Mouse (Mus musculus) left cerebral cortex, adult 2 months (tissue): ENCODE measurements around the gene Sox5. TPM values are rescaled to one million over a fixed set of nuclear protein-coding genes. Genes with fewer than 3 reads are reported as not detected.

Experiments
- DNase-seq, 2 experiments: peaks; one replicate each; pipeline ENCODE4 v3.0.0; 2021 to 2022; ENCODE audit warnings: low spot score in 2 of 2, mixed read lengths in 1 of 2; ENCODE audit errors: extremely low spot score in 1 of 2
- H3K27ac ChIP-seq: fragments of 200-600 bp; 2 replicates; pipeline ENCODE4 v1.8.1; 2022
- H3K4me3 ChIP-seq: fragments of 200-600 bp; 2 replicates; pipeline ENCODE4 v1.8.1; 2022
- CTCF ChIP-seq: fragments of 200-600 bp; IDR thresholded peaks from 2 replicates; pipeline ENCODE4 v1.8.1; 2022; ENCODE audit warnings: antibody characterized with exemption, mild to moderate bottlenecking, moderate library complexity
- intact Hi-C: fragments of 180-260 bp; cut with DNase I; formaldehyde crosslinking; loops from one replicate; pipeline ENCODE4 v1.15.1; 2025
- total RNA-seq, 2 experiments: library from RNA; stranded (reverse); gene quantifications; 2 replicates each; pipeline ENCODE4 v1.2.3; 2021

Gene Sox5
- total RNA-seq, 2 experiments from 2014 or later: 61.5 to 63.3 TPM

DNA sequence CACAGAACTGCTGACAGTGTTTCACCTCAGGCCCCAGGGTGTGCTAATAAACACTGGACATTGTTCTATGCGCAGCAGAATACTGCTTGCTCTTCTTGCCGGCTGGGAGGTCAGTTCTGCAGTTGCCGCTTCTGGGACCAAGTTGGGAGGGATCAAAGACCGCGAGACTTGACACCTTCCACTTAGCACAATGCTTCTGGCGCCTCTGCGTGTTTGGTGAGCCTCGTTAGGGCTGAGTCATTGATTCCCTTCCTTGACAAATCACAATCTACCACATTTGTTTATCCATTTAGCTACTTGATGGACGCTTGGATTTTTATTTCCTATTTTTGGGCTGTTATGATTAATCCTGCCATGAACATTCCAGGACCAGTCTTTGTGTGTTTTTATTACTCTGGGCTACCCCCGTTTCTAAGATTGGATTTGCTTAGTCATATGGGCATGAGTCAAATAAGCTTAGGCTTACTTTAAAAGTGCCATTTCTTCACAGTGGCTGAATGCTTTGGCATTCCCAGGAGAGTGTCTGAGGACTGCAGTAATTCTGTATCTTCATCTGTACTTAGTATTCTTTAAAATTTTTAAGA lies 865.5 kb downstream of the Sox5 start:
- no peak for DNase-seq
- intact Hi-C loops: no loop called here
- Histone ChIP-seq H3K27ac (no peak overlapping the region), H3K4me3 (no peak overlapping the region)
- TF ChIP-seq CTCF: no peak

DNA sequence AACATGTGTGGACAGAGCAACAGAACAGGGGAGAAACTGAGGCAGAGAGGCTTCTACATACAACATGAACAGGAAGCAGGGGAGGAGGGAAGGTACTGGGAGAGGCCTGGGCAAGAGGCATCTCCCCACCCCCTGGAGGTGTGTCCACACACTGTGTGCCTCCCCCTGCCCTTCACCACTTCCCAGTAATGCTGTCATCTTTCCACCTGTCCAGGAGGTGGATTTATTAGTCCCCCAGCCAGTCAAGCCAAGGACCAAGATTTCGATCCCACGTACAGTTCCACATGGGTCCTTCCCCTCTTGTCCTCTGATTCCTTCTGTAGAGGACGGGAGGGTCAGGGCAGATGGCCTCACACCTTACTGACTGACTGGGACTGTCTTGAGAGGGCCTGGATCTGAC lies 866.1 kb downstream of the Sox5 start:
- TF ChIP-seq CTCF: no peak
- intact Hi-C loops: no loop called here
- Histone ChIP-seq H3K4me3 (no peak overlapping the region), H3K27ac (no peak overlapping the region)
- no peak for DNase-seq

DNA sequence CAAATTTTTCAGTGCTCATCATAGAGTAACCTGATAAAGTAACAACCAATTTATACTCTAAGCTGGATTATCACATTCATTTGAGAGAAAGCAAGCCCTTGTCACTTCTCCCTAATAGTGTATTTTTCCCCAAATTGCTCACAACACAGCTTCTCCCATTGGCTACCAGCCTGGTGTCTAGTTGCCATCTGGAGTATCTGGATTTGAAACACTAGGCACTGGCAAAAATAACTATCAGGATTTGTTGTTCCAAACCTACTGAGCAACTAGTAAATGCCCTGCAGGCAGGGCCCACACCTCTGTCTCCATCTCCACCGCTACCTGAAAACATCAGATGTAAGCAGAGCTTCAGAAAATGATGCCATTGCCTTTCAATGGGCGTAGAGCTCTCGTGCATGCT lies 869.5 kb downstream of the Sox5 start:
- no peak overlapping the region for H3K27ac ChIP-seq
- DNase-seq: no peak
- no peak overlapping the region for H3K4me3 ChIP-seq
- intact Hi-C loops: no loop called here
- no peak for TF ChIP-seq CTCF

DNA sequence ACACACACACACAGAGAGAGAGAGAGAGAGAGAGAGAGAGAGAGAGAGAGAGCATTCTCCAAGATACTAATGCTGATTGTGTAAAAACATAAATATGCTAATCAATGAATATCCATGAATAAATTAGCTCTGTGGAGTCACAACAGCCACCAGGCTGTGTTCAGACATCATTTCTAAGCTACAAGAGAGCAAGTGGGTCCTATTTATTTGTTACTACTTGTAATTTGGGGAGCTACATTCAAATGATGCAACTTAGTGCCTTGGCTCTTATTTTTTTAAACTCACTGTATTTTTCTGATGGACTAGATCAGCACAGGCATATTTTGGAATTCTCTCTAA lies 877.1 kb downstream of the Sox5 start:
- no peak for TF ChIP-seq CTCF
- Histone ChIP-seq H3K27ac (no peak overlapping the region), H3K4me3 (no peak overlapping the region)
- DNase-seq: no peak
- intact Hi-C loops: no loop called here

DNA sequence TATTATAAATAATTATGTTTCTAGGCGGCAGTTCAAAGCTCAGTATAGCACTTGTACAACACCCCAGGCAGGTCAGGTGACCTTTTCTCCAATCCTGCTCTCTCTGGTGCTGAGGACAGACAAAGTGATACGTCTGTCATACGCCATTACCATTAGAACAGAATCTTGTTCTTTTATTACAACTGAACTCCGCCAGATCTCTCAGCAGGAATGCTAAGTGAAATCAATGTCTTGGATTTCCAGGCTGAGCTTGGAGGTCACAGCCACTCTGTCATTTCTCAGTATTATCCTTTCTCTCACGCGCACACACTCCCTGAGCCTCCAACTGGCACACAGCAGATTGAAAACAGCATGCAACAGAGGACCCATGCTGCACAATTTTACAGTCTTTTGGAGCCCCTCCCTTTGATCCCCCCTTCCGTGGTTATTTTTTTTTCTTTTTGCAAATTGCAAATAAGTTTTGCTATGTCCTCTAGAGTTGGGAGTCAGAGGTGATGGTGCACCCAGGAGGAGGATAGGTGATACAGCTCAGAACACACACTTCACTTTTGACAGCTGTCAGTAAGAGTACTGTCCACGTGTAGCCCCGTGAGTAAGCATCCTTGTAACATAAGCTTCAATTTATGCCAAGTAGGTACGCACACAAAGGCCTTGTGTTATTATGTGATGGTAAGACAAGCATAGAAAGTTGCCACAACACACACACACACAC lies 877.6 kb downstream of the Sox5 start:
- intact Hi-C loops: no loop called here
- DNase-seq: no peak
- TF ChIP-seq CTCF: no peak
- no peak overlapping the region for H3K4me3 ChIP-seq
- H3K27ac ChIP-seq: no peak overlapping the region

DNA sequence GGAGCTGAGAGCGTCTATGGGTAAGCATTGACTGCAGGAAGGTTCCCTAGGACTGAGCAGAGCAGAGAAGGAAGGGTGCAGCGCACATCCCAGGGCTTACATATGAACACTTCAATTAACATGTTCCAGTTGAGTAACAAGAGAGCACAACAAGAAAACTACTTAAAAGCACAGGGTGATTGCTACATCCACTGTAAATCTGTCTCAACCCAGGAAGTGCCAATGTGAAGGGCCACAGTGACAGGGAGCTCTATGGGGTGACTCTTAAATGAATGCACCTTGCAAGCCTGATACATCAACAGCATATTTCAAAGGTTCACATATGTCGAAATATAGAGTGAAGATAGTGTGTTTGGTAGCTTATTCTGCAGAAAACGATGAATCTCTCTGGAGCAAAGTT lies 880.9 kb downstream of the Sox5 start:
- TF ChIP-seq CTCF: no peak
- no peak overlapping the region for H3K27ac ChIP-seq
- intact Hi-C loops: no loop called here
- DNase-seq: no peak
- H3K4me3 ChIP-seq: no peak overlapping the region

DNA sequence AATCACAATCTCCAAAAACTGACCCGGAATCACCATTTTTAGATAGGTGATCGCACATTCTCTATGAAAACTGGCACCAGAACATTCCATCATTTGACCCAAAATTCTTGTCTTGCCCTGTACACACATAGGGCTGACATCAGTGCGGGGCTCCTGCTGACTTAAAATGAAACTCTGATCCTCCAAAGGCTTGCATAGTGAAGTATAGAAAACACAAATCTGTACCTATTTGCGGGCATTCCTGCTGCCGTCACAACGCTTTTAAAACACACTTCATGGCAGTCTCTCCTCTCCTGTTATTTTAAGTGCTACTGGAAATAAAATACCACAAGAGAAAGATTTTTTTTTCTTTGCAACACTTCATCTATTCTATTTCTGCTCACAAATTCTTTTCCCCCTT lies 886.7 kb downstream of the Sox5 start:
- no peak overlapping the region for H3K4me3 ChIP-seq
- intact Hi-C loops: no loop called here
- H3K27ac ChIP-seq: no peak overlapping the region
- DNase-seq: no peak
- no peak for TF ChIP-seq CTCF

DNA sequence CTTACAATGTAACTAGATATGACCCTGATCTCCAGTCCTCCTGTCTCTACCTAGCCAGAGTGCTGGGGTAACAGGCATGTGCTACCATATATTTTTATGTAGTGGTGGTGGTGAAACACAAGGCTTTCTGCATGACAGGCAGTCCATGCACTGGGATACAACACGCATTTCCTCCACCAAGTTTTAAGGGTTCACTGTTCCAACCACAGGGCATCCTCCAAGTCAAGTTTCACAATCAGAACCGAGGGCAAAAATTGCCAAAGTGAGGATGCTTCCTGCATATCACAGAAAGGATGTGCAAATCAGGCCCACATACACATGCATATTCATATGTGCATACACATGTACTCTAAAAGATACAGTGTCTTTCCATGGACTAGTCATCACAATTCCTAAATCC lies 888.9 kb downstream of the Sox5 start:
- intact Hi-C loops: no loop called here
- TF ChIP-seq CTCF: no peak
- Histone ChIP-seq H3K4me3 (no peak overlapping the region), H3K27ac (no peak overlapping the region)
- DNase-seq: no peak

DNA sequence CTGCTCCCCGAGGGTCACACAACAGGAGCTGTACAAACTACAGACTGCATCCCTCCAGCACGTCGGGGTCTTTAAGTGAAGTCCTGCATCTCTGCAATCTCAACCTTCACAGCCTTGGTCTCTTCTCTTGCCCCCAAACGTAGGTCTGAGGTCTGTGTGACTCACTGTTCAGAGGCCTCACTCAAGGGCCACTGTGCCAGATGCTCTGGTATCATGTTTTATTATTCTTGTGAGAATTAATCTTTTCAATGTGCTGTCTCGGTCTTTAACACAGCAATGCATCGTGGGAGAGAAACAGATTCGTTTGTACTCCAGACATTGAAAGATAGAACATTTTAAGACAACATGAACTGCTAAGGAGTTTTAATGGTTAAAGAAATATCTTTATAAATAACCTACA lies 893.2 kb downstream of the Sox5 start:
- Histone ChIP-seq H3K4me3 (no peak overlapping the region), H3K27ac (no peak overlapping the region)
- TF ChIP-seq CTCF: no peak
- DNase-seq: no peak
- intact Hi-C loops: no loop called here

DNA sequence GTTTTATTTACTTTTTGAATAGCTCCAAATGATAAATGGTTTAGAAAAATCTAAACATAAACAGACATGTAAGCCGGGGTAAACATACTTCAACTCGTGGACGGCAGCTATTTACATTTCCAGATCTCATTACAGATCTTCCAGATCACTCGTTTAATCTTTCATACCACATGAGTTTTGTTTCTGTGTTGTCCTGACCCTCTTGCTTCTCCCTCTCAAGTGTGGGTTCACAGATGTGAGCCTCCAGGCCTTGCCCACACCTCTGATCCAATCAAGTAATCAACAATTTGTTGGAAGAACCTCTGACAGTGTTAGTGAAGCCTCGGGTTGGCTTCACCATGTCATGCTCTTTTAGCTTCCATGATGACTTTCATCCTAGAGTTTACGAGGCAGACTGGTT lies 903.3 kb downstream of the Sox5 start:
- Histone ChIP-seq H3K27ac (no peak overlapping the region), H3K4me3 (no peak overlapping the region)
- TF ChIP-seq CTCF: no peak
- intact Hi-C loops: no loop called here
- no peak for DNase-seq

DNA sequence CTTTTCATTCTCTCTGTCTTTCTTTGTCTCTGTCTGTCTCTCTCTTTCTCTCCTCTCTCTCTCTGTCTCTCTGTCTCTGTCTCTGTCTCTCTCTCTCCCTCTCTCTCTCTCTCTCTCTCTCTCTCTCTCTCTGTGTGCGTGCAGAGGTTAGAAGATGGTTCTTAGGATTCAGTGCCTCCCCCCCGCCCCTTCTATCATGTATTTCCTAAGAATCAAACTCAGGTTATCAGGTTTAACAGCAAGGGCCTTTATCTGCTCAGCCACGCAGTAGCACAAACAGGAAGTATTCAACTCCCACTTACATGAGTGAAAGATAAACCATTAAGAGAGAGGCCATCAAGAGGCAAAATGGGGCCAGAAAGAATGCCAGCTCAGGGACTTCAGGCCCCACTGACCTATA lies 913.0 kb downstream of the Sox5 start:
- Histone ChIP-seq H3K27ac (no peak overlapping the region), H3K4me3 (no peak overlapping the region)
- intact Hi-C loops: no loop called here
- no peak for DNase-seq
- no peak for TF ChIP-seq CTCF

DNA sequence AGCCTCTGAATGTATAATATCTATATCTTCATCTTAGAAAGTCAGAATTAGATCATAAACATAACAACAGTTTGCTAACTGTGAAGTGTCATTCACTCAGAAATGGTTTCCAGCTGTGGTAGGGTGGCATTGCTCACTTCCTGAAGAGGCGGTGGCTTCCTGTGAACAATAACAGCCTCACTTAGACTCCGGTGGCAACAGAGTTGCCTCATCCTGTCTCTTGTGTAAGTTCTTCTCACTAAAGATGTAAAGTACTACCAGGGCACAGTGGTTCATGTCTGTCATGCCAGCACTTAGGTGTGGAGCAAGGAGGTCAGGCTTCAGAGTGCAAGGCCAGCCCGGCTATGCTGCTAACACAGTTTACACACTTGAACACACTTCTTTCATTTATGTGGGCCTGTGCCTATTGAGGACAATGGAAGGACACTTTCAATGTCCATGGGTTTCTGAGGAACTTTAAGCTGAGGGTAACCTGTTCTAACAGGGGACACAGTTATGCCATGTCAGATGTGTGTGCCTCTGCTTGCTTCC lies 913.6 kb downstream of the Sox5 start:
- no peak overlapping the region for H3K4me3 ChIP-seq
- no peak overlapping the region for H3K27ac ChIP-seq
- TF ChIP-seq CTCF: no peak
- intact Hi-C loops: no loop called here
- DNase-seq: no peak

DNA sequence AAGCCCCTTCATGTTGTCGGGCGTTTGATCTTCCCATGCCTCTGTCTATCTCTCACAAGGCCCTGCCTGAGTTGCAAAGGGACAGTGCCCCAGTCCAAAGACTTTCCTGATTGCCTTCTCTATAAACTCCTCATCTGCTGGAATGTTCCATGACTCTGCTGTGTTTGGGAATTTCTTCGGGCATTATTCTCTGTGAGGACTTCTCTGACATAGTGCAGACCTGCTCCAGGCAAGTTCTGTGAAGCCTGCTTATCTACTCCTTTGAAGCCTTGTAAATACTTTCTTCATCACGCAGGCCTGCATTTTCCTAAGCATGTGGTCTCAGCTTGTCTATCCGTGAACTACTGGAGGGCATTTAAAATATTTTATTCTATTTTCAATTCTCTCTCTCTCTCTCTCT lies 914.7 kb downstream of the Sox5 start:
- no peak for DNase-seq
- no peak for TF ChIP-seq CTCF
- intact Hi-C loops: no loop called here
- no peak overlapping the region for H3K4me3 ChIP-seq
- H3K27ac ChIP-seq: no peak overlapping the region
